Mouse (Mus musculus) lung, adult 2 months (tissue): Measurements from ENCODE around the gene Ceacam10. TPM values are rescaled to one million over a fixed set of nuclear protein-coding genes. Genes with fewer than 3 reads are reported as not detected.

ENCODE experiments used
- DNase-seq: peaks from one replicate; pipeline ENCODE4 v3.0.0; 2022
- H3K4me1 ChIP-seq: fragments of 200-500 bp; 2 replicates; pipeline ENCODE4 v1.6.1; 2011; ENCODE audit warnings: low read length; ENCODE audit not compliant: control insufficient read depth, insufficient read depth
- H3K4me3 ChIP-seq: fragments of 200-500 bp; replicated peaks from 2 replicates; pipeline ENCODE3; 2011; ENCODE audit warnings: low read depth, mild to moderate bottlenecking, control low read depth, low read length; ENCODE audit errors: extremely low read depth
- CTCF ChIP-seq: fragments of 200-500 bp; IDR thresholded peaks from 2 replicates; pipeline ENCODE4 v1.5.1; 2011; ENCODE audit warnings: mild to moderate bottlenecking, low read length, control low read depth; ENCODE audit not compliant: insufficient read depth
- POLR2A ChIP-seq: fragments of 200-500 bp; IDR thresholded peaks from 2 replicates; pipeline ENCODE4 v1.6.1; 2011; ENCODE audit warnings: low read depth, mild to moderate bottlenecking, control low read depth, low read length, borderline replicate concordance; ENCODE audit errors: extremely low read depth
- WGBS: fragments of 180-500 bp; shearing (Covaris S2); methylation state at CpG from one replicate; pipeline ENCODE4 v1.1.7; 2018; 5-methylcytosine and 5-hydroxymethylcytosine counted together
- polyA plus RNA-seq: library from polyadenylated mRNA; depleted of rRNA; stranded (reverse); fragments of >200 nt; gene quantifications from 2 replicates; pipeline ENCODE4 v1.2.3, GENCODE M21; 2012; rRNA removed

Gene Ceacam10
- polyA plus RNA-seq, 1 experiment = 0.41 TPM

DNA sequence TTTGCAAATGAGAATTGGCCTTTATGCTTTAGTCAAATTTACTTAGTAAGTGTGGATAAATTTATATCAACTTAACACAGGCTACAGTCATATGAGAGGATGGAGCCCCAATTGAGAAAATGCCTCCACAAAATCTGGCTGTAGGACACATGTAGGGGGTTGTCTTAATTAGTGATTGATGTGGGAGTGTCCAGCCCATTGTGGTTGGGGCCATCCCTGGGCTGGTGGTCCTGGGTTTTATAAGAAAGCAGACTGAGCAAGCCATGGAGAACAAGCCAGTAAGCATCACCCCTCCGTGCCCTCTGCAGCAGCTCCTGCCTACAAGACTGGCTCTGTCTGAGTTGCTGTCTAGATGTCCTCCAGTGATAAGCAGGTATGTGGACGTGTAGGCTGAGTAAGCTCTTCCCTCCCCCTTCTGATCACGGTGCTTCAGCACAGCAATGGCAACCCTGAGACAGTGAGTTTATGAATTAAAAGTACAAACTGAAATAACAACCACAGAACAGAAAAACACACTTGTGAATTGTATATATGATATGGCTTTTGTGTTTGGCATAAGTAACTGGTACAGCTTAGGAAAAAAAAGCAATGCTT lies 3.0 kb upstream of the Ceacam10 start:
- TF ChIP-seq POLR2A = no peak
- WGBS = 32% methylated on average over 3 of the region's 3 CpGs
- Histone ChIP-seq H3K4me1 (no peaks in the 10 kb centered on the region), H3K4me3 (no peak overlapping the region)
- no peak for DNase-seq

DNA sequence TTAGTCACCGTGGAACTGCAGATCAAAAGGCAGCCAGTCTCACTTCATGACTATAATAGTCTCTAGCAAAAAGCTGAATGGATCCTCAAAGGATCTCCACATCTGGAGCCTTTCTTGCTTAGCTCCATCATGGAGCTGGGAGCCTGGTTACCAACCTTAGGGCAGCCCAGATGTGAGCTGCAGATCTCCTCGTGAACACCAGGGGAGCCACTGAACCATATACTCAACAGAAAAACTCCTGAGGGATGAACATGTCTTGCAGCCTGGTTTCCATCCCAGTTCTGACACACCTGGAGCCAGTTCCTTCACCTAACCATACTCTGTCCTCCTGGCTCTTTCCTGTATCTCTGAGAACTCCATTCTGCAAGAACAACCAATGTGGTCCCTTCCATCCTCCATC lies 861 bp upstream of the Ceacam10 start:
- no peak for DNase-seq
- WGBS = 77% methylated on average over 2 of the region's 2 CpGs
- TF ChIP-seq CTCF (no peak), POLR2A (no peak)
- Histone ChIP-seq H3K4me3 (no peak overlapping the region), H3K4me1 (no peaks in the 10 kb centered on the region)

DNA sequence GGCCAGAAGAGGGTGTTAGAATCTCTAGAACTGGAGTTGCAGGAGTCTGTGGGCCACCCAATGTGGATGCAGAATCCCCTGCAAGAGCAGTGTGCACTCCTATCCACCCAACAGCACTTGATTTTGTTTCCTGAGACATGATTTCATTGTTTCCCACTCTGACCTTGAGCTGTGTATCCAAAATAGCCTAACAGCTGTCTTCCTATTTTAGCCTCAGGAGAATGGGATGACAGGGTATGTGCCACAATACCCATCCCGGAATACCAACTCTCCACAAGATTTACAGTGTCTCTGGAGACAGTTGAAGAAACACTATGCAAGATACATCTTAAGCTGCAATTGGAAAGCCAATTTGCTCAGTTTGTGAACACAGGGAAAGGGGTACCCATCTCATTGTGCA lies 20.9 kb downstream of the Ceacam10 start:
- no peak for DNase-seq
- TF ChIP-seq CTCF (no peak), POLR2A (no peak)
- no peaks in the 10 kb centered on the region for H3K4me1 ChIP-seq
- H3K4me3 ChIP-seq = no peak overlapping the region
- 76% methylated on average over 1 of the region's 1 CpGs for WGBS

DNA sequence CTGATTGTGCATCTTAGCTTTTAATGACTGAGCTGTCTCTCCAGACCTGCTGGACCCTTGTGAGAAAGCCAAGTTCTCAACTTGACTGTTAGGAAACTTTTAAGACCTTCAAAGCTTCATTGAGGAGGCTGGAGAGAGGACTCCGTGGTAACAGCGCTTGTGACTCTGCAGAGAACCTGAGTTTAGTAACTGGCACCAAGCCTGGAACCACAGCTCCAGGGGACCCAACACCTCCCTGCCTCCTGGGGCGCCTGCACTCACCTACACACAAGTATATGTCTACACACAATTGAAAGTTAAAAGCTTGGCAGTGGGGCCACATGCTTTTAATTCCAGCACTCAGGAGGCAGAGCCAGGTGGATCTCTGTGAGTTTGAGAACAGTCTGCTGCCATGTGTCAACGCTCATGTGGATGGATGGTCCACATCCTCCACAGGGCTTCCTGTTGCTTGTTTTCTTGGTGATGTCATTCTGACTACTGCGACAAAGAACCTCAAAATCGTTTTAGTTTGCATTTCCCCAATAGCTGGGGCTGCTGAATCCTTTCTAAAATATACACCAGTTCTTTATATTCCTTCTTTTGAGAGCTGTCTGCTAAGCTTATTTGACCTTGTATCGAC lies 25.3 kb downstream of the Ceacam10 start:
- TF ChIP-seq POLR2A (no peak), CTCF (no peak)
- no peak for DNase-seq
- H3K4me3 ChIP-seq = no peak overlapping the region
- 50% methylated on average over 7 of the region's 7 CpGs for WGBS
- H3K4me1 ChIP-seq = no peaks in the 10 kb centered on the region

DNA sequence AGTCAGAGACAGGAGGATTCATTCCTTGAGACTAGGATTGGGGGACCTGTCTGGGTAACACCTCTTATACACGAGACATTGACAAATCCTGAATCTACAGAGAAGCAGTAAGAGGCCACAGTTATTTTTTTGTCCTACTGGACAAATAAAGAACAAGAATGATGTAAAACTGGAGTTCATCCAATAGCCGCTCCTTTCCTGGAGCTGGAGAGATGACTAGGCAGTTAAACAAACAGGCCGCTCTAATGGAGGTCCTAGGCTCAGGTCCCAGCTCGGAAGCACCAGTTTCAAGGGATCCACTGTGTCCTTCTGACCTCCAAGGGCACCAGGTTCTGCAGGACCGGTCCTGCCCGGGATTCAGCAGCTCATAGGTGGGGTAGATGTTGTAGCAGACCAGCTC lies 27.8 kb downstream of the Ceacam10 start:
- Histone ChIP-seq H3K4me1 (no peaks in the 10 kb centered on the region), H3K4me3 (no peak overlapping the region)
- DNase-seq = no peak
- 40% methylated on average over 6 of the region's 6 CpGs for WGBS
- TF ChIP-seq POLR2A (no peak), CTCF (no peak)

DNA sequence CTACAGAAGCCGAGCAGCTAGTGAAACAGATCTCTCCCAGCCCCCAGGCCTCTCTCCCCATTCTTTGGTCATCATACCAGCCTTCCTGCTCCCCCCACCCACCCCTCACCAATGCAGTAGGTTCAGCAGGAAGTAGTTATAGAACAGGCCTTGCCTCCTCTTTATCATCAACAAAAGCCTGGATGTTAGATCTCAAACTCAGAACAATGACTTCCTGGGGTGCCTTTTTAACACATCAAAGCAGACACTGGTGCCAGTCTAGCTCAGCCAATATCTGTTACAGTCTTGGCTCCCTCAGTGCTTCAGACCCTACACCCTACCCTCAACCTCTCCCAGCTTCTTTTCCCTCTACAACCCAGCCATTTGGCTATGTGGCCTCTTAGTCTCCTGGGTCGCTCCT lies 32.0 kb downstream of the Ceacam10 start:
- TF ChIP-seq CTCF (no peak), POLR2A (no peak)
- no peaks in the 10 kb centered on the region for H3K4me1 ChIP-seq
- DNase-seq = no peak
- no peak overlapping the region for H3K4me3 ChIP-seq
- WGBS = 63% methylated on average over 2 of the region's 2 CpGs

DNA sequence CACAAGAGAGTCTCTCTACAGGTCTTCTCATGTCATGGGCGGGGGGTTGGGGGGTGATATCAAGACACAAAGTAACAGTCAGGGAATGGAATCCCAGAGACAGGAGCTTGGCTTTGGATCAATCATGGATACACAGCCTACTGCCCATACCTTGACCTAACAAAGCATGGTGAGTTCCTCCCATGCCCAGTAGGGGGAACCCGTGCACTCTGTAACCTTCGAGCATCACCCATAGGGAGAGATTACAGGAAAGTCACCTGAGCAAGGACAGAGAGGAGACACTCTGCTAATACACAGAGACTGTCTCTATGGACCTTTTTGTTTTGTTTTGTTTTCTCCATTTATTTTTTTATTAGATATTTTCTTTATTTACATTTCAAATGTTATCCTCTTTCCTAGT lies 40.5 kb downstream of the Ceacam10 start:
- no peak overlapping the region for H3K4me3 ChIP-seq
- no peaks in the 10 kb centered on the region for H3K4me1 ChIP-seq
- 3% methylated on average over 3 of the region's 3 CpGs for WGBS
- peak; percentile 65 for DNase-seq
- peak; percentile 90 for TF ChIP-seq CTCF
- TF ChIP-seq POLR2A = no peak

DNA sequence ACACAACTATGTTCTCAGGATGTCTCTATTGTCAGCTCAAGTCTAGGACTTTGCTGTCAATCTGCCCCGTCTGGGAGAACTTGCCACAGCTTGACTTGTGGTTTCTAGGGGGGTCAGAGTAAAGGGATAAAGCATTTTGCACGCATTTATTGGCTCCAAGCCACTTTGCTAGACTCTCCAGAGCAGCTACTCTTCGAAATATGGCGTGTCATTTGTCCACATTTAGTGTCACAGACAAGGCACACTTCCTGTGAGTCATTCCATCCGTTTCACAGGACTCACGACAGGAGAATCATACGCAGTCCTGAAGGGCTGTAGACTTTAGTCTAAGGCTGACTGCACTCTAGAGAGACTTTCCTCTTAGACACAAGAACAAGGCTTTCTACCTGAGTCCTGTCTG lies 47.4 kb downstream of the Ceacam10 start:
- TF ChIP-seq POLR2A (no peak), CTCF (no peak)
- H3K4me3 ChIP-seq = no peak overlapping the region
- WGBS = 36% methylated on average over 7 of the region's 7 CpGs

DNA sequence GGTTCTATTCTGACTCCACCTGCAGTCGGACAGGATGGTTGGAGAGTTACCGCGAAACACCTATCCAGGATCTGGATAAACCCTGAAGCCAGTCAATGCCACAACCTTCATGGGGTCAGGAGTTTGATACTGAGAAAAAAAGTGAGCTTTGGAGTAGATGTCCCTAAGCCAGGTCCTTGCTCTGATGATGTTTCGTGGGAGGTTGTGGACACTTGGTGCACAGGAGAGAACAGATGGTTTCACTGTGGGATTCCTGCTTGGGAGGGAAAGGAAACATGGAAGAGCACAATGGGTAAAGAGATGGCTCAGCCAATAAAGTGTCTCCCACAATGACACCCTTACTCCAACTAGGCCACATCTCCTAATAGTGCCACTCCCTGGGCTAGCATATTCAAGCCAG lies 50.2 kb downstream of the Ceacam10 start:
- H3K4me3 ChIP-seq = no peak overlapping the region
- no peak for DNase-seq
- 88% methylated on average over 4 of the region's 4 CpGs for WGBS
- TF ChIP-seq POLR2A = no peak
- H3K4me1 ChIP-seq = no peaks in the 10 kb centered on the region

More for the DNA sequence above, 47.4 kb downstream of the Ceacam10 start:
- no peak for DNase-seq
- no peaks in the 10 kb centered on the region for H3K4me1 ChIP-seq

Other genes starting within 250 kb of the Ceacam10 start
- 14.7 and 16.5 TPM in 2 replicates for gene Irgq, start 246.5 kb upstream of the Ceacam10 start, polyA plus RNA-seq
- gene Pinlyp, start 231.1 kb upstream of the Ceacam10 start, polyA plus RNA-seq = 0.15 and 24.2 TPM in 2 replicates
- 36.9 and 40.5 TPM in 2 replicates for gene Xrcc1, start 230.9 kb upstream of the Ceacam10 start, polyA plus RNA-seq
- gene Ethe1, start 189.7 kb upstream of the Ceacam10 start, polyA plus RNA-seq = 20.2 and 24.5 TPM in 2 replicates
- 0.16 and 0.27 TPM in 2 replicates for gene Zfp575, start 189.6 kb upstream of the Ceacam10 start, polyA plus RNA-seq
- gene Phldb3, start 166.4 kb upstream of the Ceacam10 start, polyA plus RNA-seq = 3.6 and 5.9 TPM in 2 replicates
- 0.07 and 63.0 TPM in 2 replicates for gene Lypd3, start 140.7 kb upstream of the Ceacam10 start, polyA plus RNA-seq
- gene Tex101, start 100.5 kb upstream of the Ceacam10 start, polyA plus RNA-seq = 0.18 TPM in 1 of 2 replicates, not detected in the other
- not detected in 2 replicates for gene BC049730, start 68.0 kb upstream of the Ceacam10 start, polyA plus RNA-seq
- not detected in 2 replicates for gene Gm4763, start 50.3 kb upstream of the Ceacam10 start, polyA plus RNA-seq
- 2.8 and 5.2 TPM in 2 replicates for gene Cd177, start 16.9 kb upstream of the Ceacam10 start, polyA plus RNA-seq
- gene Gm9844, start 85.0 kb downstream of the Ceacam10 start, polyA plus RNA-seq = 2.2 and 2.4 TPM in 2 replicates
- gene Lypd4, start 92.7 kb downstream of the Ceacam10 start, polyA plus RNA-seq = not detected in 2 replicates
- gene Dmrtc2, start 92.9 kb downstream of the Ceacam10 start, polyA plus RNA-seq = not detected in 2 replicates
- gene Rps19, start 107.2 kb downstream of the Ceacam10 start, polyA plus RNA-seq = 429 and 452 TPM in 2 replicates
- gene Cd79a, start 120.2 kb downstream of the Ceacam10 start, polyA plus RNA-seq = 49.6 and 61.7 TPM in 2 replicates
- gene Arhgef1, start 125.7 kb downstream of the Ceacam10 start, polyA plus RNA-seq = 360 and 365 TPM in 2 replicates
- gene Gm4881, start 167.3 kb downstream of the Ceacam10 start, polyA plus RNA-seq = not detected in 2 replicates
- gene Rabac1, start 195.5 kb downstream of the Ceacam10 start, polyA plus RNA-seq = 806 and 948 TPM in 2 replicates
- 4.8 and 7.1 TPM in 2 replicates for gene Atp1a3, start 228.8 kb downstream of the Ceacam10 start, polyA plus RNA-seq